Mouse (Mus musculus): ENCODE results near the gene Ttc7b. TPM values are rescaled to one million over a fixed set of nuclear protein-coding genes. Genes with fewer than 3 reads are reported as not detected.

Gene Ttc7b
- polyA plus RNA-seq, 2 experiments, result 1.3 to 3.5 TPM

GRCm38 (mm10) chr12:100504585-100504984 lies 16.0 kb downstream of the Ttc7b start:
- no peak for DNase-seq (ENCODE audit: low read depth in 3 of 3, low spot score in 3 of 3)
- H3K4me1 ChIP-seq (replicated peaks; ENCODE audit: control insufficient read depth in 2 of 2, insufficient read depth in 2 of 2, low read length in 1 of 2), result peaks cover 0 to 8% of the 10 kb centered on the region in 2 experiments; a peak in 2 of 4 replicates

GRCm38 (mm10) chr12:100503659-100504058 lies 17.0 kb downstream of the Ttc7b start:
- no peaks in the 10 kb centered on the region for H3K27me3 ChIP-seq (ENCODE audit: control insufficient read depth, insufficient read depth, low read length)
- ATAC-seq (ENCODE audit: insufficient read depth), result no peak
- 59% methylated on average over 4 of the region's 4 CpGs for WGBS (ENCODE audit: insufficient replicate concordance)

More at GRCm38 (mm10) chr12:100504585-100504984, 16.0 kb downstream of the Ttc7b start:
- Histone ChIP-seq H3K27me3 (ENCODE audit: control insufficient read depth, insufficient read depth, low read length) (no peaks in the 10 kb centered on the region), H3K27ac (no peak overlapping the region), H3K4me2 (ENCODE audit: low read depth) (no peak overlapping the region), H3K9me3 (ENCODE audit: control insufficient read depth, low read length) (no peaks in the 10 kb centered on the region), H3K9ac (replicated peaks) (no peak overlapping the region), H3K4me3 (ENCODE audit: insufficient read depth in 1 of 2, low read depth in 2 of 2, low read length in 2 of 2) (no peak overlapping the region), H3K36me3 (replicated peaks; ENCODE audit: control insufficient read depth, insufficient read depth, low read depth) (no peaks in the 10 kb centered on the region)
- TF ChIP-seq EP300 (IDR thresholded peaks at IDR 0.05; ENCODE audit: low read depth), result no peak
- no peak for TF ChIP-seq CTCF (IDR thresholded peaks at IDR 0.05; ENCODE audit: low read depth)
- no peak for ATAC-seq (ENCODE audit: insufficient read depth)
- 66% methylated on average over 2 of the region's 2 CpGs for WGBS (ENCODE audit: insufficient replicate concordance)

GRCm38 (mm10) chr12:100502544-100502943 lies 18.1 kb downstream of the Ttc7b start:
- no peak overlapping the region for H3K9ac ChIP-seq (replicated peaks)
- DNase-seq (ENCODE audit: low read depth in 3 of 3, low spot score in 3 of 3), result no peak
- H3K9me3 ChIP-seq (ENCODE audit: control insufficient read depth, low read length), result no peaks in the 10 kb centered on the region
- TF ChIP-seq EP300 (IDR thresholded peaks at IDR 0.05; ENCODE audit: low read depth), result no peak
- no peak for TF ChIP-seq CTCF (IDR thresholded peaks at IDR 0.05; ENCODE audit: low read depth)
- WGBS (ENCODE audit: insufficient replicate concordance), result 62% methylated on average over 3 of the region's 3 CpGs
- H3K4me1 ChIP-seq (replicated peaks; ENCODE audit: control insufficient read depth in 2 of 2, insufficient read depth in 2 of 2, low read length in 1 of 2), result peaks cover 0 to 5% of the 10 kb centered on the region in 2 experiments; a peak in 2 of 4 replicates
- no peak for ATAC-seq (ENCODE audit: insufficient read depth)
- no peak overlapping the region for H3K27ac ChIP-seq
- H3K27me3 ChIP-seq (ENCODE audit: control insufficient read depth, insufficient read depth, low read length), result no peaks in the 10 kb centered on the region
- H3K4me3 ChIP-seq (ENCODE audit: insufficient read depth in 1 of 2, low read depth in 2 of 2, low read length in 2 of 2), result no peak overlapping the region
- no peaks in the 10 kb centered on the region for H3K36me3 ChIP-seq (replicated peaks; ENCODE audit: control insufficient read depth, insufficient read depth, low read depth)
- no peak overlapping the region for H3K4me2 ChIP-seq (ENCODE audit: low read depth)

More at GRCm38 (mm10) chr12:100503659-100504058, 17.0 kb downstream of the Ttc7b start:
- DNase-seq (ENCODE audit: low read depth in 3 of 3, low spot score in 3 of 3), result no peak
- H3K4me2 ChIP-seq (ENCODE audit: low read depth), result no peak overlapping the region
- H3K36me3 ChIP-seq (replicated peaks; ENCODE audit: control insufficient read depth, insufficient read depth, low read depth), result no peaks in the 10 kb centered on the region
- H3K4me3 ChIP-seq (ENCODE audit: insufficient read depth in 1 of 2, low read depth in 2 of 2, low read length in 2 of 2), result no peak overlapping the region
- H3K9ac ChIP-seq (replicated peaks), result no peak overlapping the region
- peaks cover 0 to 5% of the 10 kb centered on the region in 2 experiments; a peak in 2 of 4 replicates for H3K4me1 ChIP-seq (replicated peaks; ENCODE audit: control insufficient read depth in 2 of 2, insufficient read depth in 2 of 2, low read length in 1 of 2)
- H3K27ac ChIP-seq, result no peak overlapping the region
- TF ChIP-seq EP300 (IDR thresholded peaks at IDR 0.05; ENCODE audit: low read depth), result no peak
- TF ChIP-seq CTCF (IDR thresholded peaks at IDR 0.05; ENCODE audit: low read depth), result no peak
- H3K9me3 ChIP-seq (ENCODE audit: control insufficient read depth, low read length), result no peaks in the 10 kb centered on the region

- Histone ChIP-seq H3K36me3 (replicated peaks; ENCODE audit: control insufficient read depth, insufficient read depth, low read depth) (no peaks in the 10 kb centered on the region), H3K27me3 (ENCODE audit: control insufficient read depth, insufficient read depth, low read length) (no peaks in the 10 kb centered on the region), H3K4me1 (replicated peaks; ENCODE audit: control insufficient read depth in 2 of 2, insufficient read depth in 2 of 2, low read length in 1 of 2) (peaks cover 0 to 5% of the 10 kb centered on the region in 2 experiments; a peak in 2 of 4 replicates), H3K4me3 (ENCODE audit: insufficient read depth in 1 of 2, low read depth in 2 of 2, low read length in 2 of 2) (no peak overlapping the region), H3K9ac (replicated peaks) (no peak overlapping the region), H3K27ac (no peak overlapping the region), H3K4me2 (ENCODE audit: low read depth) (no peak overlapping the region), H3K9me3 (ENCODE audit: control insufficient read depth, low read length) (no peaks in the 10 kb centered on the region)
- no peak for TF ChIP-seq CTCF (IDR thresholded peaks at IDR 0.05; ENCODE audit: low read depth)
- TF ChIP-seq EP300 (IDR thresholded peaks at IDR 0.05; ENCODE audit: low read depth), result no peak
- ATAC-seq (ENCODE audit: insufficient read depth) (no peak), DNase-seq (ENCODE audit: low read depth in 3 of 3, low spot score in 3 of 3) (no peak)
- WGBS (ENCODE audit: insufficient replicate concordance), result 39% methylated on average over 4 of the region's 4 CpGs
Observed at GRCm38 (mm10) chr12:100501261-100501660, 19.4 kb downstream of the Ttc7b start.

GRCm38 (mm10) chr12:100499469-100499868 lies 21.2 kb downstream of the Ttc7b start:
- WGBS (ENCODE audit: insufficient replicate concordance), result 81% methylated on average over 13 of the region's 13 CpGs
- no peaks in the 10 kb centered on the region for H3K9me3 ChIP-seq (ENCODE audit: control insufficient read depth, low read length)
- H3K4me3 ChIP-seq (ENCODE audit: insufficient read depth in 1 of 2, low read depth in 2 of 2, low read length in 2 of 2), result no peak overlapping the region
- TF ChIP-seq CTCF (IDR thresholded peaks at IDR 0.05; ENCODE audit: low read depth) (no peak), EP300 (IDR thresholded peaks at IDR 0.05; ENCODE audit: low read depth) (no peak)
- H3K9ac ChIP-seq (replicated peaks), result no peak overlapping the region
- peaks cover 0 to 5% of the 10 kb centered on the region in 2 experiments; a peak in 1 of 4 replicates for H3K4me1 ChIP-seq (replicated peaks; ENCODE audit: control insufficient read depth in 2 of 2, insufficient read depth in 2 of 2, low read length in 1 of 2)
- DNase-seq (ENCODE audit: low read depth in 3 of 3, low spot score in 3 of 3), result no peak
- no peaks in the 10 kb centered on the region for H3K27me3 ChIP-seq (ENCODE audit: control insufficient read depth, insufficient read depth, low read length)
- no peak overlapping the region for H3K27ac ChIP-seq
- no peaks in the 10 kb centered on the region for H3K36me3 ChIP-seq (replicated peaks; ENCODE audit: control insufficient read depth, insufficient read depth, low read depth)
- H3K4me2 ChIP-seq (ENCODE audit: low read depth), result no peak overlapping the region
- ATAC-seq (ENCODE audit: insufficient read depth), result no peak

Data from liver, embryonic 14.5 days (tissue).